Mouse (Mus musculus) hindbrain, embryonic 16.5 days (tissue): ENCODE data around the gene Cdkl2. TPM values are rescaled to one million over a fixed set of nuclear protein-coding genes. Genes with fewer than 3 reads are reported as not detected.

Source experiments
- ATAC-seq: fragments of 200-750 bp; cut with Nextera tagmentation; 2 replicates; pipeline ENCODE4 v1.8.0; 2017; ENCODE audit warnings: moderate TSS enrichment, moderate library complexity
- H3K27ac ChIP-seq: fragments of 300-500 bp; sonication (generic); 2 replicates; pipeline ENCODE4 v1.5.1; 2014; ENCODE audit warnings: low read depth, mild to moderate bottlenecking, control low read depth, low read length, moderate library complexity
- H3K27me3 ChIP-seq: fragments of 300-500 bp; sonication (generic); replicated peaks from 2 replicates; pipeline ENCODE4 v1.6.1; 2014; ENCODE audit warnings: low read length; ENCODE audit not compliant: control insufficient read depth, insufficient read depth
- H3K36me3 ChIP-seq: fragments of 300-500 bp; sonication (generic); 2 replicates; pipeline ENCODE4 v1.6.1; 2014; ENCODE audit warnings: mild to moderate bottlenecking, low read length, moderate library complexity, mixed read lengths; ENCODE audit not compliant: control insufficient read depth, insufficient read depth
- H3K4me1 ChIP-seq: fragments of 300-500 bp; sonication (generic); 2 replicates; pipeline ENCODE4 v1.6.1; 2014; ENCODE audit warnings: low read depth, low read length; ENCODE audit not compliant: control insufficient read depth, insufficient read depth
- H3K4me2 ChIP-seq: fragments of 300-500 bp; sonication (generic); 2 replicates; pipeline ENCODE4 v1.6.1; 2014; ENCODE audit warnings: mild to moderate bottlenecking, low read length, control low read depth, moderate library complexity
- H3K4me3 ChIP-seq: fragments of 300-500 bp; sonication (generic); 2 replicates; pipeline ENCODE4 v1.5.1; 2014; ENCODE audit warnings: mild to moderate bottlenecking, low read length, control low read depth, moderate library complexity
- H3K9ac ChIP-seq: fragments of 300-500 bp; sonication (generic); 2 replicates; pipeline ENCODE4 v1.6.1; 2014; ENCODE audit warnings: low read depth, mild to moderate bottlenecking, control low read depth, low read length, moderate library complexity
- H3K9me3 ChIP-seq: fragments of 300-500 bp; sonication (generic); 2 replicates; pipeline ENCODE4 v1.6.1; 2014; ENCODE audit warnings: mild to moderate bottlenecking, low read length, moderate library complexity; ENCODE audit not compliant: control insufficient read depth
- whole genome bisulfite sequencing: fragments of 180-500 bp; shearing (Covaris S2); extraction: QIAGEN DNeasy Blood & Tissue Kit; methylation state at CpG from one replicate; pipeline ENCODE4 v1.1.7; 2014; 5-methylcytosine and 5-hydroxymethylcytosine counted together
- polyA plus RNA-seq: library from polyadenylated mRNA; unstranded; fragments of >200 nt; fragmentation: Nextera tagmentation; extraction: Ambion mirVana; gene quantifications from 2 replicates; pipeline ENCODE4 v1.2.1, GENCODE M21; 2015

Gene Cdkl2
- polyA plus RNA-seq, 1 experiment from 2014 or later = 24.9 TPM

GRCm38 (mm10) chr5:91962259-91962638 is 81.4 kb downstream of the Cdkl2 start:
- Histone ChIP-seq H3K27me3 (no peaks in the 10 kb centered on the region), H3K9ac (peak overlapping the region; percentile 84), H3K4me3 (peak overlapping the region; percentile 81), H3K4me1 (peaks cover 22% of the 10 kb centered on the region), H3K36me3 (peaks cover 2% of the 10 kb centered on the region), H3K4me2 (peak overlapping the region; percentile 75), H3K27ac (peak overlapping the region; percentile 99), H3K9me3 (no peaks in the 10 kb centered on the region)
- WGBS = under 1% methylated on average over 14 of the region's 14 CpGs
- ATAC-seq = no peak

DNA sequence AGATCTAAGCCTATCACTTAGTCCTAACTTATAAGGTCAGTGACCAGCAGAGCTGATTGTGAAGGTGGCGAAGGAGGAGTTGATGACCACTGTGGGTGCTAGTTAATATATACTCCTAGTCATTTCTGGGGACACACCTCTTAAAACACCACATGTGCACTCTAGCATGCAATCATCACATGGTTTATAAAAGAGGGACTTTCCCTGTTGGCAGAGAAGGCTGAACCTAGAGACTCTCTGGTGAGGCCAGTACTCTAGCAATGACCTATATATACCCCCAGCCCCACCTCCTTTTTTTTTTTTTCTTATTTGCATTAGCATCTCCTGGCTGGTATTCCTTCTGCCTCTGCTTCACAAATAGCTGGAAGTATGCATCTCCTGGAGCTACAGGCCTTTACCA is 82.3 kb downstream of the Cdkl2 start:
- Histone ChIP-seq H3K4me1 (peaks cover 22% of the 10 kb centered on the region), H3K27ac (no peak overlapping the region), H3K27me3 (no peaks in the 10 kb centered on the region), H3K9ac (peak overlapping the region; percentile 84), H3K4me2 (peak overlapping the region; percentile 75), H3K4me3 (peak overlapping the region; percentile 81), H3K9me3 (no peaks in the 10 kb centered on the region), H3K36me3 (peaks cover 7% of the 10 kb centered on the region)
- 93% methylated on average over 1 of the region's 1 CpGs for WGBS
- ATAC-seq = no peak

- Histone ChIP-seq H3K36me3 (peaks cover 7% of the 10 kb centered on the region), H3K9ac (no peak overlapping the region; the same call in 1 of the 2 replicates), H3K27ac (no peak overlapping the region), H3K4me1 (peaks cover 22% of the 10 kb centered on the region), H3K4me3 (no peak overlapping the region), H3K4me2 (peak overlapping the region; percentile 75), H3K9me3 (no peaks in the 10 kb centered on the region), H3K27me3 (no peaks in the 10 kb centered on the region)
- no peak for ATAC-seq
- 58% methylated on average over 3 of the region's 3 CpGs for WGBS
These were observed 83.0 kb downstream of the Cdkl2 start for GRCm38 (mm10) chr5:91960606-91961254.

- Histone ChIP-seq H3K36me3 (peaks cover 7% of the 10 kb centered on the region), H3K4me3 (no peak overlapping the region), H3K9me3 (no peaks in the 10 kb centered on the region), H3K27ac (no peak overlapping the region), H3K27me3 (no peaks in the 10 kb centered on the region), H3K4me1 (peaks cover 22% of the 10 kb centered on the region), H3K9ac (no peak overlapping the region; the same call in 1 of the 2 replicates), H3K4me2 (no peak overlapping the region; the same call in 1 of the 2 replicates)
- no peak for ATAC-seq
- 98% methylated on average over 1 of the region's 1 CpGs for WGBS
These were observed 83.7 kb downstream of the Cdkl2 start for GRCm38 (mm10) chr5:91959986-91960385.

GRCm38 (mm10) chr5:91959096-91959495 is 84.6 kb downstream of the Cdkl2 start:
- no peaks in the 10 kb centered on the region for H3K27me3 ChIP-seq
- no peaks in the 10 kb centered on the region for H3K9me3 ChIP-seq
- peaks cover 7% of the 10 kb centered on the region for H3K36me3 ChIP-seq
- ATAC-seq = no peak
- H3K4me3 ChIP-seq = no peak overlapping the region
- H3K27ac ChIP-seq = no peak overlapping the region
- WGBS = 63% methylated on average over 1 of the region's 1 CpGs
- no peak overlapping the region for H3K9ac ChIP-seq
- H3K4me2 ChIP-seq = no peak overlapping the region
- peaks cover 22% of the 10 kb centered on the region for H3K4me1 ChIP-seq

GRCm38 (mm10) chr5:91956991-91957760 is 86.5 kb downstream of the Cdkl2 start:
- no peak overlapping the region for H3K27ac ChIP-seq
- no peak for ATAC-seq
- no peak overlapping the region for H3K4me3 ChIP-seq
- H3K9me3 ChIP-seq = no peaks in the 10 kb centered on the region
- H3K9ac ChIP-seq = no peak overlapping the region
- H3K4me1 ChIP-seq = peaks cover 15% of the 10 kb centered on the region
- H3K4me2 ChIP-seq = no peak overlapping the region
- H3K27me3 ChIP-seq = no peaks in the 10 kb centered on the region
- 89% methylated on average over 3 of the region's 3 CpGs for WGBS
- peaks cover 14% of the 10 kb centered on the region for H3K36me3 ChIP-seq

Other genes starting within 250 kb of the Cdkl2 start
- 77.9 and 78.5 TPM in 2 replicates for gene Rchy1, start 80.8 kb downstream of the Cdkl2 start, polyA plus RNA-seq
- gene Odaph, start 56.4 kb downstream of the Cdkl2 start, polyA plus RNA-seq = 0.43 and 0.65 TPM in 2 replicates
- gene G3bp2, start 39.8 kb upstream of the Cdkl2 start, polyA plus RNA-seq = 333 and 334 TPM in 2 replicates
- gene Uso1, start 94.1 kb upstream of the Cdkl2 start, polyA plus RNA-seq = 35.7 and 40.1 TPM in 2 replicates
- gene U90926, start 171.5 kb upstream of the Cdkl2 start, polyA plus RNA-seq = not detected in 2 replicates
- 0.62 and 0.68 TPM in 2 replicates for gene Ppef2, start 212.4 kb upstream of the Cdkl2 start, polyA plus RNA-seq
- 23.8 and 28.5 TPM in 2 replicates for gene Naaa, start 234.3 kb upstream of the Cdkl2 start, polyA plus RNA-seq